Mouse (Mus musculus) midbrain, embryonic 13.5 days (tissue): ENCODE measurements at regions not wholly inside any gene's neighbourhood (a gene's known extent, or its start where the extent isn't known, plus 50 kb on each side); places are given as distances from the start of the nearest gene placed in this dataset.

ENCODE experiments used
- ATAC-seq: fragments of 200-750 bp; cut with Nextera tagmentation; 2 replicates; pipeline ENCODE4 v1.8.0; 2017; ENCODE audit warnings: mild to moderate bottlenecking, moderate TSS enrichment, moderate library complexity
- H3K27ac ChIP-seq: fragments of 300-500 bp; sonication (generic); 2 replicates; pipeline ENCODE4 v1.5.1; 2015; ENCODE audit warnings: inconsistent platforms, mild to moderate bottlenecking, moderate library complexity
- H3K27me3 ChIP-seq: fragments of 300-500 bp; sonication (generic); 2 replicates; pipeline ENCODE4 v1.6.1; 2015; ENCODE audit warnings: mild to moderate bottlenecking, inconsistent platforms
- H3K36me3 ChIP-seq: fragments of 300-500 bp; sonication (generic); 2 replicates; pipeline ENCODE4 v1.6.1; 2015; ENCODE audit warnings: mild to moderate bottlenecking, inconsistent platforms
- H3K4me1 ChIP-seq: fragments of 300-500 bp; sonication (generic); replicated peaks from 2 replicates; pipeline ENCODE4 v1.6.1; 2015; ENCODE audit warnings: inconsistent platforms
- H3K4me2 ChIP-seq: fragments of 300-500 bp; sonication (generic); replicated peaks from 2 replicates; pipeline ENCODE4 v1.6.1; 2015; ENCODE audit warnings: moderate library complexity, mild to moderate bottlenecking, inconsistent platforms
- H3K4me3 ChIP-seq: fragments of 300-500 bp; sonication (generic); replicated peaks from 2 replicates; pipeline ENCODE4 v1.5.1; 2015; ENCODE audit warnings: mild to moderate bottlenecking, inconsistent platforms
- H3K9ac ChIP-seq: fragments of 300-500 bp; sonication (generic); replicated peaks from 2 replicates; pipeline ENCODE4 v1.6.1; 2015; ENCODE audit warnings: mild to moderate bottlenecking, inconsistent platforms
- H3K9me3 ChIP-seq: fragments of 300-500 bp; sonication (generic); 2 replicates; pipeline ENCODE4 v1.6.1; 2016; ENCODE audit warnings: mild to moderate bottlenecking, inconsistent platforms
- WGBS: fragments of 180-500 bp; shearing (Covaris S2); methylation state at CpG from one replicate; pipeline ENCODE4 v1.1.7; 2015; 5-methylcytosine and 5-hydroxymethylcytosine counted together

DNA sequence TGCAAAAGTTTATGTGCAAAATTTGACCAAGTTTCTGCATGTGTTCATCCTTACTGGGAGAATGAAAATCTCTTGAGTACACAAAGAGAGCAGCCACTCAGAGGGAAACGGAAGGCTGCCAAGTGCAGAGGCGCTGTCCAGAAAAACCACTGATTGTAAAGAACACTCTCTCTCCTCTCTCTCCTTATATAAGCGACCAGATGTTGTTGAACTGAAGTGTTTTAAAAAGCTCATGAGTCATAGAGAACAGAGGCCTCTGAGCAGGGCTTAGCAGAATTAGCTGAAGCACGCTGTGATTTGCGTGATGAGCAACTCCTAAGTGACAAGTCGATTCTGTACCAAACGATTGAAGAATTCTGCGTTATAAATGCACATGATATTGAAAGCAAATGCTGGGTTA is 68.5 kb upstream of the Arhgap21 start:
- WGBS = 48% methylated on average over 8 of the region's 8 CpGs

DNA sequence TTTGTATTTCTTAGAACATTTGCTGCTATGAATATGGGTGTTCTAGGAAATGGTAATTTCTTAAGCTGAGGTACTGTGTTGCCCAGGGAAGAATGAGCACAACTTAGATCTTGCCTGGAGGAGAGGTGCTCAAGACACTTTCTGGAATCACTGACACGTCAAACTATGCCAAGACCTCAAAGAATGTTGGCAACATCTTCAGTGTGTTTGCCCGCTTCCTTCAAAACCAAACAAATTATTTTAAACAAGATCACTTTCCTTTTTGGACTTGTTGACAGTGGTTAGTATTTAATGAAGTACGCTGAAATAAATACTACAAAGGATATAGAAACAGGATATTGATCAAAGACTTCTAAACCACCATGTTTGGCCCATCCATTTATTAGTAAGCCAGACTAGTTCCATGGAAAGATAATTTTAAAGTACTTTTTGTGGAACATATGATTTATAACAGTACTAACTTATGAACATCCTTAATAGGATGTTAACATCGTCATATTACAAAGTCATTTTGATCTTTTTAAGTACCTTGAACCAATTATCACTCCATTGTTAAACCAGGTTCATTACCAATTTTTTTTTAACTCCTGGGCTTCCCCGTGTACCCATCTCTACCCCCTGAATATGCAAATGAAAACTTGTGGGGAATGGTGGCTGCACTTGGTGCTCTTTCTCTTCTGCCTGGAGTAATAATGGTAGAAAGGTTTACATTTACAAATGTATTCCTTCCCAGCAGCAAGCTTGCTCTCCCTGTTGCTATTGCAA is 67.4 kb upstream of the Arhgap21 start:
- peaks cover 19% of the 10 kb centered on the region for H3K4me1 ChIP-seq
- no peaks in the 10 kb centered on the region for H3K36me3 ChIP-seq
- H3K27me3 ChIP-seq = 0 out of 2 replicates have a peak, but pooled peaks cover 2% of the 10 kb centered on the region
- no peaks in the 10 kb centered on the region; the same call in 1 of the 2 replicates for H3K9me3 ChIP-seq
- H3K4me3 ChIP-seq = no peak overlapping the region
- no peak overlapping the region for H3K27ac ChIP-seq
- ATAC-seq = no peak
- 76% methylated on average over 5 of the region's 5 CpGs for WGBS
- H3K4me2 ChIP-seq = no peak overlapping the region
- H3K9ac ChIP-seq = no peak overlapping the region

More for the DNA sequence above, 68.5 kb upstream of the Arhgap21 start:
- H3K27ac ChIP-seq = no peak overlapping the region; the same call in 1 of the 2 replicates
- H3K9ac ChIP-seq = no peak overlapping the region
- no peak overlapping the region for H3K4me2 ChIP-seq
- no peaks in the 10 kb centered on the region for H3K36me3 ChIP-seq
- 0 out of 2 replicates have a peak, but pooled peaks have one; percentile 62 for ATAC-seq
- no peaks in the 10 kb centered on the region; the same call in 1 of the 2 replicates for H3K9me3 ChIP-seq
- H3K4me1 ChIP-seq = peaks cover 19% of the 10 kb centered on the region
- H3K4me3 ChIP-seq = no peak overlapping the region
- 0 out of 2 replicates have a peak, but pooled peaks cover 2% of the 10 kb centered on the region for H3K27me3 ChIP-seq

DNA sequence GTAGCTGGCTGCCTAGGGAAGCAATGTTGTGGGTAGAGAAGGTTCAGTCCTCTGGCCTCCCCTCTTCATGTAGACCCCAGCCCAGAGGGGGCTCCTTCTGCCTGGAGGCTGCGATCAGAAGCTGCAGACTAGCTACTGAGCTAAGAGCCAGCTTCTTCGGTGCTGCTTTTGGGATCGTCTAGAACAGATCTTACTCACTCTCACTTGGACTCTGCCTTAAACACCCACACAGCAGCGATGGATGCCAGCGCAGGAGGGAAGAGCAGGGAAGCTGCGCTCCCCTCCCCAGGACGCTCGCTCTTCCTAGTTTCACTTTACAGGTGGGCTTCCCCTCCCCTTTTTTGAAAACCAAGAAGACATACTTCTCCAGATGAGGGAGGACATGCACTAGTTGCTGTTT is 66.0 kb upstream of the Arhgap21 start:
- no peak overlapping the region for H3K4me2 ChIP-seq
- no peak for ATAC-seq
- WGBS = 50% methylated on average over 8 of the region's 8 CpGs
- H3K4me3 ChIP-seq = no peak overlapping the region
- H3K27me3 ChIP-seq = 0 out of 2 replicates have a peak, but pooled peaks cover 2% of the 10 kb centered on the region
- H3K9me3 ChIP-seq = no peaks in the 10 kb centered on the region; the same call in 1 of the 2 replicates
- peaks cover 19% of the 10 kb centered on the region for H3K4me1 ChIP-seq
- H3K36me3 ChIP-seq = no peaks in the 10 kb centered on the region
- H3K9ac ChIP-seq = no peak overlapping the region
- H3K27ac ChIP-seq = no peak overlapping the region

DNA sequence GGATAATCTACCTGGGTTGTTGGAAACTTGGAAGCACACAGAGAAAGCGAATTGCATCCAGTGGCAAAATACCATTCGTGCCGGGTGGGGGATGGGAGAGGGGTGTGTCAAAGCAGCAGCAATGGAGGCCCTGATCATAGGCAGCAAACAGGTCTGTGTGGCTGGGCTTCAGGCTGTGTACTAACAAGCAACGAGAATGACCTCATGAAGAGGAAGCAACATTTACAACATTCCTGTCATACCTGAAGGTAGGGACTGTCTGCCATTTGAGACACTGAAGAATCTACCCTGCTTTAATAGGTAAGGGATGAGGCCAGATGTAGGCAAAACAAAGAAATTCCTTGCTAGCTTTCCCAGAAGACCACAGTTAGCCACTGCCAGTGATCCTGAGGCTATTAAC is 62.0 kb upstream of the Arhgap21 start:
- H3K9me3 ChIP-seq = no peaks in the 10 kb centered on the region; the same call in 1 of the 2 replicates
- H3K9ac ChIP-seq = no peak overlapping the region
- WGBS = 79% methylated on average over 4 of the region's 4 CpGs
- H3K4me3 ChIP-seq = no peak overlapping the region
- H3K27me3 ChIP-seq = 0 out of 2 replicates have a peak, but pooled peaks cover 2% of the 10 kb centered on the region
- no peak overlapping the region for H3K27ac ChIP-seq
- H3K4me2 ChIP-seq = no peak overlapping the region
- peaks cover 4% of the 10 kb centered on the region; the same call in 1 of the 2 replicates for H3K4me1 ChIP-seq
- H3K36me3 ChIP-seq = no peaks in the 10 kb centered on the region
- ATAC-seq = no peak

DNA sequence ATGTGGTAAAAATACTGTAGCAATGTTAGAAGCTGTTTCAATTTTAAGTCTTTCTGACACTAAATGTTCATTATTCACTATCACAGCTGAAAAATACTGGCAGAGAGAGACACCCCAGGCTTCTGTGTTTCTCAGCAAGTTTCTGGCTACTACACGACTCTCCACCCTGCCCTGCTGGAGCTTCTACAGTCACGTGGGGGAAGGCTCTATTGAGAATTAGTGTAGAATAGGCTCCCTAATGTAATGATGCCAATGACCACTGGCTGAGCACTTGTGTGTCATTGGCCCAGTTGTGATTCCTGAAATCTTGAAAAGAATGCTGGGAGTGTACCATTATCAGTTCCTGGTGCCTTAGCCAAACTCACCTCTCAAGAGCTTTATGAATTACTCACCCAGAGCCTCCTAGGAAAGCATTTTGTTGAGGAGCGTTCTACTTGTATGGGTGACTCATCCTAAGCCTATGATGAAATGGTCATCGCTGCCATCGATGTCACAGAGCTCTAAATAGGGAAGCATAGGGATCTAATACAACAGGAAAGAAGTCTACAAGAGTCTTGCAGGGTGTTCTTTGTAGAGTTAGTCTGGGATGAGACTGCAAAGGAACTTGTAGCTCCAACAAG is 60.8 kb upstream of the Arhgap21 start:
- ATAC-seq = no peak
- H3K27ac ChIP-seq = no peak overlapping the region
- WGBS = 83% methylated on average over 5 of the region's 5 CpGs

DNA sequence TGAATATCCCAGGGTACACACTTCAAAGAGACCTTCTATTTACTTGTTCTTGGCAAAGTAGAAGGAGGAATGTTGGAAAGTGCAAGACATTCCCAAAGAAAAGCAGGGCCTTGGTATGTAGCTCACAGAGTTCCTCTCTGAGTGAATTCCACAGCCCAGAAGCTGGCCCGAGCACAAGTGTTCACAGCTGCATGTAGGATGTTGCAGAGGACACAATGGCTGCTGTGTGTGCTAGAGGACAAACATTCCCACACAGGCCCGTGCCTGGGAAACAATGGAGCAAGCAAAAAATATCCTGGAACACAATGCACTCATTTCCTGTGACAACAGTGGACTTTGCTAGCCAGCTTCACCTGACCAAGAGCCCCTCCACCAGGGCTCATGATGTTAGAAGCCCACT is 59.9 kb upstream of the Arhgap21 start:
- no peak for ATAC-seq
- H3K9ac ChIP-seq = no peak overlapping the region
- no peaks in the 10 kb centered on the region for H3K27me3 ChIP-seq
- H3K36me3 ChIP-seq = no peaks in the 10 kb centered on the region
- H3K27ac ChIP-seq = no peak overlapping the region
- no peak overlapping the region for H3K4me2 ChIP-seq
- WGBS = 34% methylated on average over 2 of the region's 2 CpGs
- no peaks in the 10 kb centered on the region; the same call in 1 of the 2 replicates for H3K4me1 ChIP-seq
- H3K9me3 ChIP-seq = no peaks in the 10 kb centered on the region; the same call in 1 of the 2 replicates
- H3K4me3 ChIP-seq = no peak overlapping the region

More for the DNA sequence above, 60.8 kb upstream of the Arhgap21 start:
- H3K4me1 ChIP-seq = peaks cover under 1% of the 10 kb centered on the region; the same call in 1 of the 2 replicates
- H3K27me3 ChIP-seq = 0 out of 2 replicates have a peak, but pooled peaks cover 1% of the 10 kb centered on the region
- no peaks in the 10 kb centered on the region for H3K36me3 ChIP-seq
- H3K9ac ChIP-seq = no peak overlapping the region
- no peak overlapping the region for H3K4me2 ChIP-seq
- no peaks in the 10 kb centered on the region; the same call in 1 of the 2 replicates for H3K9me3 ChIP-seq
- no peak overlapping the region for H3K4me3 ChIP-seq

DNA sequence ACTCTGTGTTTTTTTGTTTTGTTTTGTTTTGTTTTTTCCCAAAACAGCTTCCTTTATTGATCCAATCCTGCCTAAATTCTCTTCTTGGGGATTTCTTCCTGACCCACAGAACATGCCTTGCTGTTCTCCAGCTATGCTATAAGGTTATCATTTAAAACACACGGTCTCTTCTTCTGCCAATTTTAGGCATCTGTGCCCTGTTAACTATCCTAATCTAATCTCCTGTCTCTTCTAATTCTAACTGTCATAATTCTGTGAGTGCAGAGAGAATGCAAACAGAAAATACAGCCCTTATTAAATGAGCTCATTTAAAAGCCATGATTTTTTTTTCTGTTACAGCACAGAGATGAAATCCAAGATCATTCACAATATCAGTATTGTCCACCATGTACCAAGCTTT is 49.9 kb upstream of the Arhgap21 start:
- H3K4me1 ChIP-seq = no peaks in the 10 kb centered on the region
- no peak overlapping the region for H3K4me2 ChIP-seq
- H3K4me3 ChIP-seq = no peak overlapping the region
- no peak overlapping the region for H3K27ac ChIP-seq
- H3K27me3 ChIP-seq = no peaks in the 10 kb centered on the region
- ATAC-seq = no peak
- WGBS = 81% methylated on average over 1 of the region's 1 CpGs
- H3K9me3 ChIP-seq = no peaks in the 10 kb centered on the region
- no peaks in the 10 kb centered on the region for H3K36me3 ChIP-seq
- no peak overlapping the region for H3K9ac ChIP-seq
